Mouse (Mus musculus) adrenal gland (tissue): ENCODE measurements around the gene Gapdh.

Source experiments
- intact Hi-C: fragments of 180-260 bp; cut with DNase I; formaldehyde crosslinking; loops from one replicate; pipeline ENCODE4 v1.15.1; 2025
- microRNA-seq, 2 experiments: library from miRNA; unstranded; fragments of <30 nt; microRNA quantifications; one replicate each; pipeline ENCODE4; 2019

Gapdh gene

DNA sequence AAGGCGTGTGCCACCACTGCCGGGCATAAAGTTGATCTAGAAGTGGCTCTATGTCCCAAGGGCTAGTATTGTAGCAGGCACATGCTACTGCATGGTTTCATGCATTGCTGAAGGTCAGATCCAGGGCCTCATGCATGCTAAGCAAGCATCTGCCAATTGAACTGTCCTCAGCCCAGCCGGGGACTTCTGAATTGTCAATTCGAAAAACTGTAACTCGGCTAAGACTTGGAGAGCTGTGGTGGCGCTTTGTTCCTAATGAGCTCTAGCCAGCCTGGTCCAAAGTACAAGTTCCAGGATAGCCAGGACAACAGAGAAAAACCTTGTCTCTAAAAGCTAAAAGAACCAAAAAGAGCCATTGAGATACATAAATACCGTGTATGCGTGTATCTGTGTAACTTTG lies 46.9 kb downstream of the Gapdh start:
- intact Hi-C loops: no loop called here

DNA sequence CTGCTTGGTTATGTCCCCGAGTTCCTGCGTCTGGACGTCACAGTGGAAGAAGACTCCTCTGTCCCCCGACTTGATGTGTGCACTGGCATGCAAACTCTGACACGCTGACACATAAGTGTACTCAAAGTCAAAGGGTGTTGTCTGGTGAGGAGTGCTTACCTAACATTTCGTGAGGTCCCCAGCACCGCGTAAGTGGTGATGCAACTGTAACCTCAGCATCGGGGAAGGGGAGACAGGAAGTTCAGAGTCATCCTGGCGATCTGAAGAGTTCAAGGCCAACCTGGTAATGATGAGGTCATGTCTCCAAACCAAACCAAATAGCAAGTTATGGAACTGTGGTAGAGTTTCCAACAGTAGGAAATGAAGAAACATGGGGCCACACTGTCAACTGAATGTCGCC lies 53.7 kb downstream of the Gapdh start:
- intact Hi-C loops: no loop called here

Small RNA genes within 50 kb of the gene (microRNA-seq; reads per million reads assigned to microRNA genes)
- gene Mir3098: 0.23 to 0.62 reads per million in 2 experiments
